Mouse (Mus musculus) v-Abl transformed pro-B cells (cell line): ENCODE measurements at regions not wholly inside any gene's neighbourhood (a gene's known extent, or its start where the extent isn't known, plus 50 kb on each side); places are given as distances from the start of the nearest gene placed in this dataset.

Experiments used
- in situ Hi-C, 2 experiments: fragments of 400-800 bp; cut with MboI; formaldehyde crosslinking; loops; one replicate each; pipeline ENCODE4 v1.15.1; 2025; ENCODE audit not compliant: unreplicated experiment in 2 of 2

DNA sequence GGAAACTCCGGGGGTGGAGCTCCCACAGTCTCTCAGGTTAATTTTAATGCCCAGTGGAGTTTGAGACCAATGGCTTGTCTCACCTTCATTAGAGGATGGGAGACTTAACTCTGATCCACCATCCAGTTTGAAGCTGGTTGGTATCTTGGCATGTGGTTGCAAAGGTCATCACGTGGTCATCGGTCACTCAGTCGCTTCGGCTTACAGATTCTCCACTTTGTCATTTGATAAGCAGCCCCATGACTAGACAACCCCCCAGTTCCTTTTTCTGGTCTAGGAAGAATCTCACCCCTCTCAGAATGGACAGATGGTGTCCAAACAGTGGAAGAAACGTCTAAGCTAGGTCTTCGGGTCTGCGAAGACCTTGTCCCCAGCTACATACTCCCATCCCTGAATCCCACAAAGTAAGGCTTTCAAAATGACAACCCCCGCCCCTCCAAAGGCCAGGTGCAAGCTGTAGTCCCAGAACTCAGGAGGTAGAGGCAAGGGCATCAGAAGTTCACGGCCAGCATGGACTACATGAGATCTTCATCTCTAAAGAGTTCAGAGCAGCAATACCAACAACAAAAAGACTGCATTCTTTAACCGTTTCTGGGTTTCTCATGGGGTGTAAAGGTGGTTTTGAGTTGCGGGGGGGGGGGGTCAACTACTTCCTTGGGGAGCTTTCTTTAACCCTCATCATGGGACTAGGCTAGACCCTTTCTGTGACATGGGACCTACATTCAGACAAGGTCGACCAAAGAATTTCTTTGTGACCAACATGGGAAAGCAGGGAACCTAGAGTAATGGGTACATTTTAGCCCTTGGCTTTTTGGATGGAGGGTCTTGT is 60.6 kb upstream of the Cpm start:
- in situ Hi-C loops = loop anchor here (5.0 to 25.0 kb wide), 3 partner anchors 64 to 1006 kb away; no protein-coding TSS in a partner anchor

DNA sequence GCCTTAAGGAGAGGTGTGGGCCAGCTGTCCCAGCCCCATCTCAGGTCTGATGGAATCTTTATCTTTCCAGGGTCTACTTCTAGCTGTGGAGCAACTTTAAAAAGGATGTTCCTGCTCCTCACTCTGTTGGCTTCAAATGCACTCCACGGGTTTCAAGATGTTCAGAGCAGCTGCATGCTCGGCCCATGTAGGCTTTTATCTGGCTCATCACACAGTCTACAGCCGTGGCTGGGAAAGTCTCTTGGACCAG is 61.2 kb upstream of the Cpm start:
- in situ Hi-C loops = loop anchor here (5.0 to 25.0 kb wide), 3 partner anchors 64 to 1006 kb away; no protein-coding TSS in a partner anchor

DNA sequence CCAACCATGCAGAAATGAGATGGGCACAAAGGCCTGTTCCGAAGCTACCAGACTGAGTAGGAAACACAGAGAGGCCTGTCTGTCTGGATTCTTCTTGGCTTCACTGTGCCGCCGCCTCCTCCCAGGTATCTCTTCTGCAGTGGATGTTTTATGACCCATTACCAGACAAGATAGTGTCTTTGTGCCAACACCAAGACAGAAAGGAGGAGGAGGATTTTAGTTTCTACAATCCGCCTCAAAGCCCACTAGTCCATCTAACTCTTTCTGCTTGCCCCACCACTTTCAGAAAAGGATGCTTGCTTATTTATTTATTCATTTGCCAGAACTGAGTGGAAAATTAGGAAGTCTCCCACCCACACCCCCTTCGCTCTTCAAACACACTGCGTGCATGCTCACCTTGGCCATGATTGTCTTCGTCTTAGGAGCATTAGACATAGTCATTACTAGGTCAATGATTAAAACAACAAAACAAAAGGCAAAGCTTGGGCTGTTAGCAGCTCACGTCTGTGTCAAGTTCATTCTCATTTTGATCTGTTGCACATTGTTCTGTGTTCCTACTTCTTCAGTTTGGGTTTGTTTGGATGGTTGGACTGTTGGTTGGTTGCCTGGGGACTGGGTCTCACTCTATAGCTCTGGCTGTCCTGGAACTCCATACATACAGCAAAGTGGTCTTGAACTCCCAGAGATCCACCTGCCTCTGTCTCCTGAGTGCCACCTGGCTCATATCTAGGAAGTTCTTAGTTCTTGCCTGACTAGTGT is 61.7 kb upstream of the Cpm start:
- in situ Hi-C loops = loop anchor here (5.0 to 25.0 kb wide), 3 partner anchors 65 to 1005 kb away; no protein-coding TSS in a partner anchor

DNA sequence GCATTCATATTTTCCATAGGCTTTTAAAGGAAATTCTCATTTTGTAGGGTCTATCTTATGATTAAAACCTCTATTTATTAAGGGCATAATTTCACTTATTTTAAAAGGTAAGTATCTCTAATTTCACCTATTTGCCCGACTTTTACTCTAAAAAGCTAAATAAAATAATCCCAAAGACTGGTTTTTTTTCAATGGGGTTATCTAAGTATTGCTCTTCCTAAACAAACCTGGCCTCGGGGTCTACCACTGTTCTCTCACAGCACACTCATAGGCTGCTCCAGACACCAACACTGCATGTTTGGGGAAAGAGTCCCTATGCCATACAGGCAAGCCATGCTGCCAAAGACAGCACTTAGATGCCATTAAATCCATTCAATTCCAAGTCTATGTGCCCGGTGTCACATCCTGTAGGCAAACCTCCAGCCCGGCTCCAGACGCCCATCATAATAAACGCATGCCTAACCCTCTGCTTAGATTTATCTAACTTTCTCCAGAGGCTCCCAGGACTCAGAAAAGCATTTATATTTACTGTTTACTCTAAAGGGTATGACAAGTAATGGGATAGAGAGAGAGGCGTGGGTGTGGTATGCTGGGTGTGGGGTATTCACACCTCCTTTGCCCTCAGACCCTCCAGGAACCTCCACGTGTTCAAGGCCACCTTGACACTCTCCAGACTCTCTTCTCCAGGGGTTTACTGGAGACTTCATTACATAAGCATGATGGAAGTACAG is 62.5 kb upstream of the Cpm start:
- in situ Hi-C loops = loop anchor here (5.0 to 25.0 kb wide), 3 partner anchors 65 to 1005 kb away; no protein-coding TSS in a partner anchor

DNA sequence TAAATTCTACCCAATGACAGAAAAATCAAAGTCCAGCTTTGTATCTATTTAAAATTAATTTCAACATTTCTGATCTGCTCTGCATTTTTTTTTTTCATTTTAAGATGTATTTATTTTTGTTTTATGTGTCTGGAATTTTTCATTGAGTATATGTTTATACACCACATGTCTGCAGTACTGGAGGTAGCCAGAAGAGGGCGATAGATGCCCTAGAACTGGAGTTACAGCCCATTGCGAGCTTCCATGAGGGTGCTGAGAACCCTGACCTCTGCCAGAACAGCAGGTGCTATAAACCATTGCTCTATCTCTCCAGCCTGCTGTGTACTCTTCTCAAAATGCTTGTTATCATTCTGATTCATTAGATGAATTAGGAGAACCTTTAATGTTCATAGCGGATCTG is 63.1 kb upstream of the Cpm start:
- in situ Hi-C loops = loop anchor here (5.0 to 25.0 kb wide), 3 partner anchors 66 to 1004 kb away; no protein-coding TSS in a partner anchor

DNA sequence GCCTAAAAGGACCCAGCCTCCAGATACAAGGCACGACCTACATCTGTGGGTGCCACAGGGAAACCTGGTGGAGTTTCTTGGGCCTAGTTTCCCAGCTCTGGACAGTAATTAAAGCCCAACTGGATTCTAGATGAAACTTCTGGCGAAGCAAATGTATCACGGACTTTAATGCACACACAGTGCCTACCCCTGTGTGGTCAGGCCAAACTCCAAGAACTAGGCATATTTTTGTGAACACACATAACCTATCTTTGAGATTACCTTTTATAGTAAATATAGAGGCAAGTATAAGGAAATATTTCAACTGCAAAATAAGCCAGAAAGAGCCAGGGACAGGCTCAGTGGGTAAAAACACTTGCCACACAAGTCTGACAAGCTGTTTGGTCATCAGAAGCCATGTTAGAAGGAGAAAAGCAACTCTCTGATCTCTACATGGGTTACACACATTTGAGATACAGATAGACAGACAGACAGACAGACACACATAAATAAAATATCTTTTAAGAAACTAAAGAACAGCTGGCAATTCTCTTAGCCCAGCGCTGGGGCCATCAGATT is 63.7 kb upstream of the Cpm start:
- in situ Hi-C loops = loop anchor here (5.0 to 25.0 kb wide), 3 partner anchors 67 to 1003 kb away; no protein-coding TSS in a partner anchor

DNA sequence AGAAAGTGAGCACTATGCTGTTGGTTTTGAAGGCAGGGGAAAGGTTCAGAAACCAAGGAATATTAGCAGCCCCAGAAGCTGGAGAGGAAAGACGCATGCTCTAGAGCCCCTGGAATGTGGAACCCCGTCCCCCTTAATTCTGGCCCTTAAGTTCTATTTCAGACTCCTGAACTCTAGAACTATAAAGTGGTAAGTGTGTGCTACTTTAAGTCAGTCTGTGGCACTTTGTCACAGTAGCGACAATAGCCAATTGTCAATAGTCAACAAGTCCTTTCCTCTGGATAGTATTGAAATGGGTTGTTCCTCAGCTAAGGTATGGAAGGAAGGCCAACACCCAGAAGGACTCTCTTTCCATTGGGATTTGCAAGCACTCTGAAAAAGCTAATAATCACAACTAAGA is 64.2 kb upstream of the Cpm start:
- in situ Hi-C loops = loop anchor here (5.0 to 25.0 kb wide), 3 partner anchors 67 to 1003 kb away; no protein-coding TSS in a partner anchor

DNA sequence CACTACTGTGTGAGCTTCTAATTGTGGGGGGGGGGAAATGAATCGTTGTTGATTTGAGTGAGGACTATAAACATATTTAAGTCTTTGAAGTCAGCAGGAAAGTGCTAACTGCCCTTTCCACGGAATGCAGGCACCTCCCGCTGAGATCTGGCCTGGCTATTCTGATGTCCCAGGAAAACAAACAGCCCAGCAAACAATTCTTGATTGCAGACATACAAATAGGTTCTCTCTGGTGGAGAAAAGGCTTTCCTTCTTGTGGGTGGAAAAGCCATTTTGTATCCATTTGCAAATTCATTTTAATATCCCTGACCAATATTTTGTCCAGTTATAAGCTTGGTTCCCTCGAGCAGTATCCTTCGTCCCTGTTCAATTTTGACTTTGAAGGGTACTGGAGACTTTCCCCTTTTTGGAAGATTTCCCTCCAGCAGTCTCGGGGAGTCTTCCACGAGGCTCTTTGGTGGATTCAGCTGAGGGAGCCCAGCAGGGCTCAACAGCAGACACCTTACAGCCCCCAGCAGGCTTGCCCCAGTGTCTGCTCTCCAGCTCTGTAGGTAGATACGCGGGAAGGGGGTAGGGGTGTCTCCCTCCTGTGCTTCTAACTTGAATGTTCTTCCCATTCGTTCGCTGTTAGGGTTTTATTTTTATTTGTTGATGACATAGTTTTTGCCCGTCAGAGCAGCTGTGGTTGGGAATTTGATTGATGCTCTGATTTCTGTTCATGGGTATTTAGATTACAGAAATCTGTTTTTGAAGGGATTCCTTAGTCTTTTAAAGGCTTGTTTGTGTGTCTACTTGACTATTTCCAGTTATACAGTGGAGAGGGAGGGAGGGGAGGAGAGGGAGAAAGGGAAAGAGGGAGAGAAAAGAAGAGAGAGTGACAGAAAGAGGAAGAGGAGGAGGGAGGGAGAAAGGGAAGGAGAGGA is 64.9 kb upstream of the Cpm start:
- in situ Hi-C loops = loop anchor here (5.0 to 25.0 kb wide), 6 partner anchors 33 to 1002 kb away; no protein-coding TSS in a partner anchor

DNA sequence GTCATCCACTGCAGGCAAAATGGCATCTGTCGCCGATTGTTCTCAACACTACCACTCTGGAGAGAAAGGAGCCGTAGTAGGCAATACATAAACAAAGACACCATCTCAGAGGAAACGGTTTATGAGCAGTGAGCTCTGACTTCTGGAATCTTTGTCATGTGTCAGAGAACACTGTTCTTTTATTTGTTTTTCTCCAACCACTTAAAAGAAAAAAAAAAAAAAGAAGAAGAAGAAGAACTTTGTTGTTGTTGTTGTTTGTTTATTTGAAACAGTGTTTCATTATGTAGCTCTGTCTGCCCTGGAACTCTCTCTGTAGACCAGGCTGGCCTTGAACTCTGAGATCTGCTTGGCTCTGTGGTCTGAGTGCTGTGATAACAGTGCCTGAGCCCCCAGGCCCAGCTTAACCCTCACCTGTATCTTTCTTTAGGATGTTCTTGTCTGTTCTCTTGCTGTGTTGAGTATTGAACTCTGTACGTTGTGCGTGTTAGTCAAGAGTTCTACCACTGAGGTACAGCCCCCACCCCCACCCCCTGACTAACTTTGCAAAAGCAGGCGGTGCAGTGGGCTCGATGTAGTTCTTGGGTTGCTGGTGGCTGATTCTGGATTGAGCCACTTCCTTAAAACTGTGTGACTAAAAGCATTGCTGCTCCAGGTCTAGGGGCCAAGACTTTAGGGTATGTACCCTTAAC is 65.7 kb upstream of the Cpm start:
- in situ Hi-C loops = loop anchor here (5.0 to 25.0 kb wide), 6 partner anchors 34 to 1001 kb away; no protein-coding TSS in a partner anchor

DNA sequence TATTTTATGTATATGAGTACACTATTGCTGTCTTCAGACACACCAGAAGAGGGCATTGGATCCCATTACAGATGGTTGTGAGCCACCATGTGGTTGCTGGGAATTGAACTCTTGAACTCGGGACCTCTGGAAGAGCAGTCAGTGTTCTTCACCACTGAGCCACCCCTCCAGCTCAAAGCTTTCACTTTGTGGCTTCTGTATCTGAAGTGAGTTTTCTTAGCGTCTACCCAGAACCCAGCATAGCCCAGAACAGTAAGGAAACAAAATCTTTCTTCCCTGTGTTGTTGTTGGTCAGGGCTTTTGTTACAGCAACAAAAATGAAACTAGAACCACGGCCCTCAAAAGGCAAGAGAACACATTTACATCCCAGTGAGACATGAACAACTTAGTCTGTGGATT is 66.5 kb upstream of the Cpm start:
- in situ Hi-C loops = loop anchor here (5.0 to 25.0 kb wide), 6 partner anchors 34 to 1001 kb away; no protein-coding TSS in a partner anchor

DNA sequence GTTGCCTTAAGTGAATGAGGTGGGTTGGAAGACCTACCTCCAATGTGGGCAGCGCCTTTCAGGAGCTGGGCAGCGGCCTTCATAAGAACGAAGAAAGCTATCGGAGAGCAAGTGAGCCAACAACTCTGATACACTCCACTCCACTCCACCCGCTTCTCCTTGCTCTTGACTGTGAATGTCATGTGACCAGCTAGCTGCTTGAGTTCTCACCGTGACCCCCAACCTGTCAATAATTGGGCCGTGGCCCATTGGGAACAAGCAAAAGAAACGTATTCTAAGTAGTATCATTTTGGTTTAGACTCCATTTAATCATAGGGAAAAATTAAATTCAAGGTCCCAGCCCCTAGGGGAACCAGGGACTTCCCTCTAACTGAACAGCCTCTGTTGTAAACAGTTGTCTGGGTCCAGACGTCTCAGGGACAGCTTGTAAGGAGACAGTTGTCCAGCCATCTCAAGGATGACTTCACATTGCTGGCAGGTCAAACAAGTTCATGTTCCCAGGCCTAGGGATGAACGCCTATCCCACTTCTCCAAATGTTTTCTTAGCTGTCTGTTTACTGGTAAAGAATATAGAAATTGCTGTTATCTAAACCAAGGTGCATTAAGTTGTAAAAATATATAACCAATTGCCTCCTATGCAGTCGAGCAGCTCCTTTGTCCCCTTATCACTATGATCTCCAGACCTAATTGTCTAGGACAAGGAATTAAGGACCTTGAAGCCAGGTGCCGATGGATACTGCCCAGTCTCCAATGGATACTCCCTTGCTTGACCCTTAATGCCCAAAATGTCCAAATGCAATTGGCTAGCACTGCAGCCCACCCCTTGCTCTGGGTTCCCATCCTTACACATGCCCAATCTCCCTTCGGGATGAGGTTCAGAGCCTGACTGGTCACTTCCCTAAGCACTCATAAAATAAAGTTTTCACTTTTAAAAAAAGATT is 67.1 kb upstream of the Cpm start:
- in situ Hi-C loops = loop anchor here (5.0 to 25.0 kb wide), 6 partner anchors 35 to 1000 kb away; no protein-coding TSS in a partner anchor

DNA sequence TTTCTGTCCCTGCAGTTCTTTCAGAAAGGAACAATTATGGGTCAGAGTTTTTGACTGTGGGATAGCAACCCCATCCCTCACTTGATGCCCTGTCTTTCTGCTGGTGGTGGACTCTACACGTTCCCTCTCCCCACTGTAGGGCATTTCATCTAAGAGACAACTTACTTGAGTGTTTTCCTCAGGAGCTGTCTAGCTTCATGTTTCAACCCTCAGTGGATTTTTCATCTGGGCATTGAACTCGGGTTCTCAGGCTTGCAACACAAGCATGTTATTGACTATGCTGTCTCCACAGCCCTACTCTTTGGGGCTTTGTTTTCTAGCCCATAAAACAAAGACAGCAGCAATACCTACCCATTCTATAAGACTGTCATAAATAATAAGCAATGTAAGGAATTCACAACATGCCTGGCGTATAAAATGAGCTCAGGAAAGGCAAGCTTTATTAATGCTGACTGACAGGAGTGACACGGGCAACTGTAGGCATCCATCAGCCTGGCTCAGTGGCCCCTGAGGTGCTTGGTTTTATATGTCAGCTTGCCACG is 68.0 kb upstream of the Cpm start:
- in situ Hi-C loops = loop anchor here (5.0 to 25.0 kb wide), 6 partner anchors 36 to 999 kb away; no protein-coding TSS in a partner anchor

DNA sequence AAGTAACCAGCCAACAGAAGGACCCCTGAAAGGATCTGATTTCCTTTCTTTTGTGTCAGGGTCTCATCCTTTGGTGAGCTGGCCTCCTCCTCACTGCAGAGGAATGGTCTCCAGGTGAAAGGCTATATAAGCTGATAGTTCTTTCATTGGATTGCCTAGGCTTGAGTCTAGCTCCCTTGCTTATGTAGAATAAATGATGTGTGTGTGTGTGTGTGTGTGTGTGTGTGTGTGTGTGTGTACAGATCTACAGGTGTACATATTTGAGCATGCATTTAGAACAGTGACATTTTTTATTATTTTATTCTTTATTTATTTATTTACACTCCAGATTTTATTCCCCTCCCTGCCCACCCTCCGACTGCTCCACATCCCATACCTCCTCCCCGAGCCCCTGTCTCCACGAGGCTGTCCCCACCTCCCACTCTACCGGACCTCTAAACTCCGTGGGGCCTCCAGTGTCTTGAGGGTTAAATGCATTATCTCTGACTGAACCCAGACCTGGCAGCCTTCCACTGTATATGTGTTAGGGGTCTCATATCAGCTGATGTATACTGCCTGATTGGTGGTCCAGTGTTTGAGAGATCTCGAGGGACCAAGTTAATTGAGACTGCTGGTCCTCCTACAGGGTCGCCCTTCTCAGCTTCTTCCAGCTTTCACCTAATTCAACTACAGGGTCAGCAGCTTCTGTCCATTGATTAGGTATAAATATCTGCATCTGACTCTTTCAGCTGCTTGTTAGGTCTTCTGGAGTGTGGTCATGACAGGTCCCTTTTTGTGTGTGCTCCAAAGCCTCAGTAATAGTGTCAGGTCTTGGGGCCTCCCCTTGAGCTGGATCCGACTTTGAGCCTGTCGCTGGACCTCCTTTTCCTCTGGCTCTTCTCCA is 68.7 kb upstream of the Cpm start:
- in situ Hi-C loops = loop anchor here (5.0 to 25.0 kb wide), 6 partner anchors 37 to 998 kb away; no protein-coding TSS in a partner anchor

DNA sequence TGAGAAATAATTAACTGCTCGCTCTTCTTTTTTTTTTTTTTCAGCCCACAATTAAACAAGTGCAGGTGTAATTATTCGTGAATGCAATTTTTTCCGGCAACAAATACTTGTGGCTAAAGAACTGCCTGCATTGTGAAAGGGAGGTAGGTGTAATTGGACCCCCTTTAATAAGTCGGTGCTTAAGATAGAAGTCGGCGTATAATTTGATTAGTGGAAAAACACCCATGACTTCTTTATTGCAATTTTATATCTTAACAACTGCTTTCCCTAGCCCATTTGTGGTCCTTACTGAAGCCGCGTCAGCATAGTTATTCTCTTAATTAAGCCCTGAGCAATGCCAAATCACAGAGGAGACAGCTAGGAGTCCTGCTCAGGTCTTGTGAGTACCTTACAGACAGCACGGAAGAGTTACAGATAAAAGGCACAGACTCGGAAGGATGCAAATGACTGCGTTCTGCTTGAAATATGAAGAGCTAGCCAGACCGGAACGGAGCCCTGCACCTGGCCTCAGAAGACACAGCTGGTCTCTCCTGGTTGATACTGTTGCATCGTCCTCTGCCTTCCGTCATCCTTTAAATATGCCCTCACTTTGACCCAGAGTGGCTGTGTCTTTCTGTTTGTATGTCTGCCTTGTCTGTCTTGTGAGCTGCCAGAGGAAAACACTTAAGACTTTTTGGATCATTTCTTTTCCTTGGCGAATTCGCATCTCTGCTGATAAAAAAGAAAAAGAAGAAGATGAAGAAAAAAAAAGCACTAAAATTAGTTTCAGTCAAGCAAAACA is 69.5 kb upstream of the Cpm start:
- in situ Hi-C loops = loop anchor here (5.0 to 25.0 kb wide), 6 partner anchors 37 to 998 kb away; no protein-coding TSS in a partner anchor

DNA sequence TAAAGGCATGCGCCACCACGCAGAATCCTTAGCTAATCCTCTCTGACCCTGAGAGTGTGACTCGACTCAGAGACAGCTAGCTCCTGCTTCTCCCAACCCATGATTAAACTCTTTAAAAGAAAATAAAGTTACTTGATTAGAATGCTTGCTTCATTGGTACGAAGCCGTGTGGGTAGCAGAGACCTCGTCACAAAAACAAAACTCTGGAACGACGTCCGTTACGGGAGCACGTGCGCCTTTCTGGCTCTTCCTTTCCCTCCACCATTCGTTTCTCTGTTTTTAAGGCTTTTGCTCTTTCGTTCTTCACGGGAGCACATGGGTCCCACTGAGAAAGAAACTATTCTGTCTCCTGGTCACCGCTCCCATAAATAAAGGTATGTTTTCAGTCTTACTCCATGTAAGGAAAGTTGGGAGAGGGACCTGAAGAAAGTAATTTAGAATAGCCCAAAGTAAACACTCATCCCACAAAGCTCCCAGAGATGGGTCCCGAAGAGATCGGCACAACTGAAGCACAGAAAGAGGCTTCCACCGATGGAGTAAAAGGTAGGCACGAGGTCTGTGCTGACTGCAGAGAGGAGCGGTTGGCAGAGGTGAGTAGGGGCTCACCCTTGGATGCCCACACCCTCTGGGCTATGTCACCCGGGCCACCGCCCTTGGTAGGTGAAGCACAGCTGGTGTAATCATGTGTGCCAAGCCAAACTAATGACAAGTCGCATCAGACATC is 70.2 kb upstream of the Cpm start:
- in situ Hi-C loops = loop anchor here in 1 of 2 experiments (25.0 kb wide), 1 partner anchor 997 kb away; no protein-coding TSS in a partner anchor
